Mouse (Mus musculus): Measurements from ENCODE around the gene Crtac1.

The Crtac1 gene

GRCm38 (mm10) chr19:42246626-42247025 lies 185.0 kb downstream of the Crtac1 start:
- in situ Hi-C loops (cut with MseI, MboI), result no loop called here

GRCm38 (mm10) chr19:42243401-42243800 lies 188.2 kb downstream of the Crtac1 start:
- in situ Hi-C loops (cut with MseI, MboI), result no loop called here

DNA sequence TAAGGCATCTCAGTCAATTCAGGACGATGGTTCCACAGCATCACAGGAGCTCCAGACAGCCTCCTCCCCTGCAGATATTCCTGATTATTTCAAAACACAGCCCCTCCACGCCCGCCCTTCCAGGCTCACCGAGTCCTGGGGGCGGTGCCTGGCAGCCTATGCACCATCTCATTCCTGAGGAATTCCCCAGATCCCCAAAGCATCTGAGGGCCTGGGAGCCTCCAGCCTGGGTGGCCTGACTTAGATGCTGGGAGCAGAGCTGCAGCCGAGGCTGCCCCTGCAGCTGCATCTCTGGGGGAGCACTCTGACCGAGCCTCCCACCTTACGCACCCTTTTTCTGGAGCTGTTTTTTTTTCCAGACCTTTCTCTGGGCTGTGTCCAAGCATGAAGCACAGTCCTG lies 190.7 kb downstream of the Crtac1 start:
- in situ Hi-C loops (cut with MseI, MboI), result no loop called here

DNA sequence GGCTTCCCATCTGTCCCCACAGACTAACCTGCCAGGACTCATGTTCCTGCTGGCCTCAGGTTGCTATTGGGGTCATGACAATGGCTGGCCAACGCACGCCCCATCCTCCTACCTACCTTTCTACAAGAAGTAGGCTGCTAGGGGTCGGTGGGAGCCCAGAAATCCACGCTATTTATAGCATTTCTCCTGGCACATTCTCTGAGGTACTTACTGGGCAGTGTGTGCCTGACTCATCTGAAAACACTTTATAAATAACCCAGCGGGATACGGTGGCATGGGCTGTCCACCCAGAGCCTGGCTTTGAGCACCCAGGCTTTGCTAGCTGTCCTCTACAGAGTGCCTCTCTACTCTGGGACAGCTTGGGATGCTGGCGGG lies 193.3 kb downstream of the Crtac1 start:
- in situ Hi-C loops (cut with MseI, MboI), result no loop called here

DNA sequence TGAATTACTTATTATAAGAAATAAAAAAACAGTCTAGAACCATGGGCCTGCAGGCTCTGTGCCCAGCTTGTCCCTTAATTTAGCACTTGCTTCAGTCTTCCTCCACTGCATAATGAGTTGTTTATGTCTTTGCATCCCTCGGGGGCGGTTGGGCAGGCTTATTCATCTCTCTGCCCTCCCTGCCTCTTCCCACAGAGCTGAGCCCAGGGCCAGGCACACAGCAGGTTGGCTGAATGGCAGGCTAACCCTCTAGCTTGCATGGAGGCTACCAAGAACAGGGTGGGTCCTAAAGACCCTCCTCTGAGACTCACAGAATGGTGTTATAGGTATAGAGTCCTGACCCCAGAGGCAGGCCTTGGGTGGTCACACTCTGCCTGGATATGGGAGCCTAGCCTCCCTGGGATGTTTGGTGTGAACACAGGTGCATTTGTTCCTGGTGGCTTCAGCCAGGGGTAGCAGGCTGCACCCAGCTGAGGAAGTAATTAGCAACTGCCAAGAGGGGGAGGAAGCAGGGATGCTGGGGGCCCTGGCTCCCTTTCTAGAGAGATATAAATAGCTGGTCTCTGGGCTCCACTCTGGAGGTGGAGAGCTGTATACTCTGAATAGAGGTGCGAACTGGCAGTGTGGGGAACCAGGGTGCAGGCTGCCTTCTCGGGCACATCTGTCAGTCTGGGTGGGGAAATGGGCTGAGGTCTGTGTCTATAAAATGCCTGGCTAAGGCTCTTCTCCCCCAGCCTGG lies 193.8 kb downstream of the Crtac1 start:
- in situ Hi-C loops (cut with MseI, MboI), result no loop called here
